Mouse (Mus musculus) urinary bladder, postnatal 14 days (tissue): ENCODE measurements at regions not wholly inside any gene's neighbourhood (a gene's known extent, or its start where the extent isn't known, plus 50 kb on each side); places are given as distances from the start of the nearest gene placed in this dataset.

Experiments used
- DNase-seq: peaks from one replicate; pipeline ENCODE4 v3.0.0; 2021; ENCODE audit warnings: low spot score

- DNase-seq: no peak
Observed at GRCm38 (mm10) chr8:26443735-26444134, 324.4 kb downstream of the Gm45692 start.

- no peak for DNase-seq
Observed at GRCm38 (mm10) chr8:26445991-26446390, 326.7 kb downstream of the Gm45692 start.

- DNase-seq: no peak
Observed at GRCm38 (mm10) chr8:26447886-26448640, 328.7 kb downstream of the Gm45692 start.

GRCm38 (mm10) chr8:26449291-26449690, 330.0 kb downstream of the Gm45692 start:
- DNase-seq: no peak

GRCm38 (mm10) chr8:26450543-26450942, 331.2 kb downstream of the Gm45692 start:
- no peak for DNase-seq

- DNase-seq: no peak
Observed at GRCm38 (mm10) chr8:26452976-26453573, 333.7 kb downstream of the Gm45692 start.

GRCm38 (mm10) chr8:26465346-26465745, 346.0 kb downstream of the Gm45692 start:
- DNase-seq: no peak

GRCm38 (mm10) chr8:26468441-26468840, 349.1 kb downstream of the Gm45692 start:
- DNase-seq: no peak

GRCm38 (mm10) chr8:26469705-26470104, 350.4 kb downstream of the Gm45692 start:
- DNase-seq: no peak

GRCm38 (mm10) chr8:26471811-26472550, 352.6 kb downstream of the Gm45692 start:
- no peak for DNase-seq

GRCm38 (mm10) chr8:26484749-26485148, 365.4 kb downstream of the Gm45692 start:
- no peak for DNase-seq

GRCm38 (mm10) chr8:26487866-26488265, 368.5 kb downstream of the Gm45692 start:
- DNase-seq: no peak

- no peak for DNase-seq
Observed at GRCm38 (mm10) chr8:26488590-26488989, 369.3 kb downstream of the Gm45692 start.

GRCm38 (mm10) chr8:26501196-26501813, 382.0 kb downstream of the Gm45692 start:
- no peak for DNase-seq

- DNase-seq: no peak
Observed at GRCm38 (mm10) chr8:26501814-26502572, 382.7 kb downstream of the Gm45692 start.

- DNase-seq: no peak
Observed at GRCm38 (mm10) chr8:26502772-26503171, 383.4 kb downstream of the Gm45692 start.

- DNase-seq: no peak
Observed at GRCm38 (mm10) chr8:26503918-26504317, 384.6 kb downstream of the Gm45692 start.

GRCm38 (mm10) chr8:26504319-26505035, 385.1 kb downstream of the Gm45692 start:
- no peak for DNase-seq

GRCm38 (mm10) chr8:26507611-26508070, 388.3 kb downstream of the Gm45692 start:
- DNase-seq: no peak

GRCm38 (mm10) chr8:26509254-26509653, 389.9 kb downstream of the Gm45692 start:
- no peak for DNase-seq

GRCm38 (mm10) chr8:26513001-26513400, 393.7 kb downstream of the Gm45692 start:
- DNase-seq: no peak
